Mouse (Mus musculus): ENCODE measurements around the gene Spef1. TPM values are rescaled to one million over a fixed set of nuclear protein-coding genes. Genes with fewer than 3 reads are reported as not detected.

Spef1 gene
- polyA plus RNA-seq, 1 experiment from 2014 or later: 3.6 TPM

DNA sequence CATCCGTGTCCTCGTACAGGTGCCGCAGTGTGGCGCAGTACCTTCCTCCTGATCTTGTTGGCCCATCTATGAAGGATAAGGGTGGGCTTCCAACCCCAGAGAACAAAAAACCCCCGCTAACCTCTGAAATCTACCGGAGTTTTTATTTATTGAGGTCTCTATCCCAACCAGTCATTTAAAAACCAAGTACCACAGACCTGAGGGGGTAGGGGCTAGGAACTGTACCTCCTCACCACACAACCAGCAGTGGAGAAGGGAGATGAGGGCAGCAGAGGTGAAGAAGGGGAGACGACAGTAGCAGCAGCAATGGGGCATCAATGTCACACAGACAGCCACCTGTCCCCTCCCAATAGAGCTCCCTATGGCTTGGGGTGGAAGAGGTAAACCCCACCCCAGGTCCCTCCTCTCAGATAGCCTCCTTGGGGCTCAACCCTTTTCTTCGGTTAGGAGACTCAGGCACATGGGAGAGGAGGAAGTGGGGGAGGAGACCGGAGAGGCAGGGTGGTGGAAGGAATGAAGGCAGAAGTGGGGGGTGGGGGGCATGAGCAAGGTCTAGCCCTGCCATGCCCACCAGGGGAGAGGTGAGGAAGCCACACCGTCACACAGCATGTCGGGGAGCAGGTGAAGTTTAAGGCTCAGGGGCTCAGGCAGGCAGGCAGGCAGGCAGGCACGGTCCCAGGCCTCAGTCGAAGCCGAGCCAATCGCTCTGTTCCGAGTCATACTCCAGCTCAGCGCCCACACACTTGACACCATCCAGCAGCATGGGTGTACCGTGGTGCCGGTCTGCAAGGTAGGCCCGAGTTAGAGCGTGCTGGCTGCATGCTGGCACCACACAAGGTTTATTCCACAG lies 40.7 kb downstream of the Spef1 start:
- H3K27ac ChIP-seq: no peak overlapping the region
- H3K36me3 ChIP-seq: peaks cover 89% of the 10 kb centered on the region
- ATAC-seq (replicated peaks; ENCODE audit: low FRiP score): no peak
- H3K9ac ChIP-seq: no peak overlapping the region
- H3K9me3 ChIP-seq (replicated peaks): no peaks in the 10 kb centered on the region
- no peaks in the 10 kb centered on the region for H3K27me3 ChIP-seq
- no peak overlapping the region for H3K4me2 ChIP-seq
- 81% methylated on average over 21 of the region's 21 CpGs for WGBS
- peaks cover 17% of the 10 kb centered on the region for H3K4me1 ChIP-seq
- no peak overlapping the region for H3K4me3 ChIP-seq (replicated peaks)

DNA sequence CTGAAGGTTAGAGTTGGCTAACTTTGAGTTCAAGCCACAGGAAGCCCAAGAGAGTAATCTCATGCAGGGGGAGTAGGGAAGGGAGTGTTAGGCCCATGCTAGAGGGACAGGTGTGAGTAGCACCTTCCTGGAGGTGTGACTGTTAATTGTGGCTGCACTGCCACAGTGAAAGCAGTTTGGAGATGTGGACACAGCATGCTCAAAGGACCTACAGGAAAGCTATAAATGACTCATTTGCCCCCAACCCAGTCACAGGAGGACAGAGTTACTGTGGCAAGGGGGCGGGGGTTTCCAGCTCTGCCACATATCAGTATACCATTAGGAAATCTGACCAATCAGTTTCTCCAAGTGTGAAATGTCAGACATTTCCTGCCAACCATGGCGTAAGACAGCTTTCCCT lies 41.5 kb downstream of the Spef1 start:
- Histone ChIP-seq H3K9me3 (replicated peaks) (no peaks in the 10 kb centered on the region), H3K27ac (no peak overlapping the region), H3K4me1 (peaks cover 25% of the 10 kb centered on the region), H3K9ac (no peak overlapping the region), H3K27me3 (no peaks in the 10 kb centered on the region), H3K4me3 (replicated peaks) (no peak overlapping the region), H3K4me2 (no peak overlapping the region), H3K36me3 (peaks cover 89% of the 10 kb centered on the region)
- 74% methylated on average over 2 of the region's 2 CpGs for WGBS
- ATAC-seq (replicated peaks; ENCODE audit: low FRiP score): no peak

DNA sequence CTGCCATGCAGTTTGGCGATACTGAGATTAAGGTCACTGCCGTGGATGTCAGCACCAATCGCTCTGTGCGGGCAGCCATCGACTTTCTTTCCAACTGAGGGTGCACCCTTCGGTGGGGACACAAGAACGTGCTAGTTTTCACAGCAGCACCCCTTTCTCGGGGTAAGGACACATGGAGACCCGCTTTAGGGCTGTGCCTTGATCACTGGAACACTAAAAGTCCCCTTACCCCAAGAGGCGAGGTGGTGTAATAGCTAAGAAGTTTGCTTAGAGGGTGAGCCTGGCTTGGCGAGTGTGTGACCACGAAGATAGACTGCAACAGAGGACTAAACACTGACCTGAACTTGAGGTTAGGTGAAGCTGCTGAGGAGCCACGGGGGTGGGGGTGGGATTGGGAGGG lies 42.0 kb downstream of the Spef1 start:
- Histone ChIP-seq H3K9me3 (replicated peaks) (no peaks in the 10 kb centered on the region), H3K27ac (0 out of 2 replicates have a peak overlapping the region, but pooled peaks have one; percentile 9), H3K27me3 (no peaks in the 10 kb centered on the region), H3K9ac (no peak overlapping the region), H3K4me3 (replicated peaks) (no peak overlapping the region), H3K4me2 (no peak overlapping the region), H3K36me3 (peaks cover 85% of the 10 kb centered on the region), H3K4me1 (peaks cover 26% of the 10 kb centered on the region)
- ATAC-seq (replicated peaks; ENCODE audit: low FRiP score): no peak
- 65% methylated on average over 13 of the region's 13 CpGs for WGBS

DNA sequence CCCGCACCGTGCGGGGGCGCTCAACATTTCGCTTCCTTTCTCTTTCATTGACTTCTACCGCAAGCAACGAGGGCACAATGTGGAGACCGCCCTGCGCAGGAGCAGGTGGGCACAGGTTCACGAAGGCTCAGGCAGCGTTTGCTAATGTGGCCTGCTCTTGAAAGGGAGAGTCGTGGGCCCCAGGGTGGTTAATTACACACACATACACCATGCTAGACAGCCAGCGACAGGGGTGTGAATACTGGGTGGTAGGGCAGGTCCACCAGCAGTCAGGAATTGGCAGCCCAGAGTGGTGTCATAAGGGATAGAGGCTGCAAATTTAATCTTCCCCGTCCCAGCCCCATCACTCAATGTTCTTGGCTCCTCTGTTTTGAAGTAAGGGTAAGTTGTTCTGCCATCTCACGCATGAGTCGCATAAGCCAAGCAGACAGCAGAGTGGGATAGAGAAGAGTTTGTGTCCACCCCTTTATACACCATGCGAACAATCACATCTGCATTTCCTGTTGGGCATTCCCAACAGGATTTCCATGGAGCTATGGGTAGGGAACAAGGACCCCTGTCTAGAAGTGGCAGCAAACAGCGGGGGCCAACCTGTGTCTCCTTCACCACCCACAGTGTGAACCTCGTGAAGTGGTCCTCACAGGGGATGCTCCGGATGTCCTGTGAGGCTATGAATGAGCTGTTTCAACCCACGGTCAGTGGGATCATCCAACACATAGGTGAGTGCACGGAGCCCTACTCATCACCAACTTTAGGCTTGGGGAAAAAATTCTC lies 43.9 kb downstream of the Spef1 start:
- Histone ChIP-seq H3K9ac (no peak overlapping the region), H3K4me2 (peak overlapping the region; percentile 24; the same call in 1 of the 2 replicates), H3K36me3 (peaks cover 87% of the 10 kb centered on the region), H3K27ac (no peak overlapping the region), H3K9me3 (replicated peaks) (no peaks in the 10 kb centered on the region), H3K4me3 (replicated peaks) (no peak overlapping the region), H3K27me3 (no peaks in the 10 kb centered on the region), H3K4me1 (peaks cover 33% of the 10 kb centered on the region)
- ATAC-seq (replicated peaks; ENCODE audit: low FRiP score): no peak
- WGBS: 73% methylated on average over 22 of the region's 22 CpGs

DNA sequence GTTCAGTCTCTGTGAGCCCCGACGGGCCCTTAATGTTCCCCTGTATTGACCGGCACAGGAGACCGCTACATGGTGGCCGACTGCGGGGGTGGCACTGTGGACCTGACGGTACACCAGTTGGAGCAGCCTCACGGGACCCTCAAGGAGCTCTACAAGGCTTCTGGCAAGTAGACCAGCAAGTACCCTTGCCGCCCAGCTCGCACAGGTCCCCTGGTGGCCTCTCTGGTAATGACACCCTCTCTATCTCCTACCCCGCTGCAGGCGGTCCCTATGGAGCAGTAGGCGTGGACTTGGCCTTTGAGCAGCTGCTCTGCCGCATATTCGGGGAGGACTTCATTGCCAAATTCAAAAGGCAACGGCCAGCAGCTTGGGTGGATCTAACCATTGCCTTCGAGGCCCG lies 44.5 kb downstream of the Spef1 start:
- Histone ChIP-seq H3K27me3 (no peaks in the 10 kb centered on the region), H3K9me3 (replicated peaks) (no peaks in the 10 kb centered on the region), H3K4me2 (peak overlapping the region; percentile 24; the same call in 1 of the 2 replicates), H3K27ac (0 out of 2 replicates have a peak overlapping the region, but pooled peaks have one; percentile 19), H3K4me1 (peaks cover 35% of the 10 kb centered on the region), H3K36me3 (peaks cover 87% of the 10 kb centered on the region), H3K4me3 (replicated peaks) (no peak overlapping the region), H3K9ac (no peak overlapping the region)
- 30% methylated on average over 18 of the region's 18 CpGs for WGBS
- peak; percentile 66 for ATAC-seq (replicated peaks; ENCODE audit: low FRiP score)

DNA sequence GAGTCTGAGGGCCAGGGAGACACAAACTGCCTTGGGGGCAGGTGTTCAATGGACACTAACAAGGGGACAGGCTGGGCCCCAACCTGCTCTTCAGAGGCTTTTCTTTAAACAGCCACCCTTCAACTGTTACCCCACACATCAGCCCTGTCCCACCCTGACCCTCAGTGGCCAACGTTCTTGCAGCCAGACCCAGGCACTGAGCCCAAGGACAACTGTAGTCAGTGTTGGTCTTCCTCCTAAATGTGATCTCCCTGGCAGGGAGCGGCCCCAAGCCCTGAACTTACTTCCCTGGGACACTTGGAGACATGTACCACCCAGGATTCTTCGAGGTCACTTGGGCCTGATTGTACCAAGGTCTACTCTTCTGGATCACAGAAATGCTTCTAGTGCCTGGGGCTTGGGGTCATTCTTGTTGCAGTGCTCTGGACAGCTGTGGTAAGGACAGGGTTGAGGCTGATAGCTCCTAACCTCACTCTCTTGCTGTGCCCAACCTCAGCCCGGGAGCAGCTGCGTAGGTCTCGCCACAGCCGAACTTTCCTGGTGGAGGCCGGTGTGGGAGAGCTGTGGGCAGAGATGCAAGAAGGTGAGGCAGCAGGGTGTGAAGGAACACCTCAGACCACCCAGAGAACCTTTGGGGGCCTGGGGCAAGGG lies 45.6 kb downstream of the Spef1 start:
- Histone ChIP-seq H3K4me2 (no peak overlapping the region), H3K27ac (peak overlapping the region; percentile 19; the same call in 1 of the 2 replicates), H3K4me1 (peaks cover 36% of the 10 kb centered on the region), H3K36me3 (peaks cover 87% of the 10 kb centered on the region), H3K27me3 (no peaks in the 10 kb centered on the region), H3K9ac (no peak overlapping the region), H3K4me3 (replicated peaks) (no peak overlapping the region), H3K9me3 (replicated peaks) (no peaks in the 10 kb centered on the region)
- 73% methylated on average over 8 of the region's 8 CpGs for WGBS
- ATAC-seq (replicated peaks; ENCODE audit: low FRiP score): no peak

DNA sequence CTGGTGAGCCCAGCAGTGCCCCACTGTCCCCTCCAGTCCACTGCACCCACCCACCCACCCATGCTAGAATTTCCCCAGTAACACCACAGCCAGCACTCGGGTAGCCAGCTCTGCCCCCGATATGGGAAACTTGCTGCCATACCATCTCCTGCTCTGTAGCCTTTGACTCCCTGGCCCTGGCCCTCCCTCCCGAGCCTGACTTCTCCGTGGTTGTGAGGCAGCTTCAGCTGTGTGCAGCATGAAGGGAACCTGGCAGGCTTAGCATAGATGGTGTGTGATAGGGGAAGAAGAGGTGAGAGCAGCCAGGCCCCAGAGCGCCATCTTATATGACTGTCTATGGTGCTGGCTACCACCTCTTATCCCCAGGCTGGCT lies 46.6 kb downstream of the Spef1 start:
- Histone ChIP-seq H3K27ac (peak overlapping the region; percentile 59; the same call in 1 of the 2 replicates), H3K27me3 (no peaks in the 10 kb centered on the region), H3K4me3 (replicated peaks) (no peak overlapping the region), H3K9me3 (replicated peaks) (no peaks in the 10 kb centered on the region), H3K36me3 (peaks cover 81% of the 10 kb centered on the region), H3K9ac (no peak overlapping the region), H3K4me1 (peaks cover 42% of the 10 kb centered on the region), H3K4me2 (no peak overlapping the region)
- WGBS: 64% methylated on average over 5 of the region's 5 CpGs
- no peak for ATAC-seq (replicated peaks; ENCODE audit: low FRiP score)

DNA sequence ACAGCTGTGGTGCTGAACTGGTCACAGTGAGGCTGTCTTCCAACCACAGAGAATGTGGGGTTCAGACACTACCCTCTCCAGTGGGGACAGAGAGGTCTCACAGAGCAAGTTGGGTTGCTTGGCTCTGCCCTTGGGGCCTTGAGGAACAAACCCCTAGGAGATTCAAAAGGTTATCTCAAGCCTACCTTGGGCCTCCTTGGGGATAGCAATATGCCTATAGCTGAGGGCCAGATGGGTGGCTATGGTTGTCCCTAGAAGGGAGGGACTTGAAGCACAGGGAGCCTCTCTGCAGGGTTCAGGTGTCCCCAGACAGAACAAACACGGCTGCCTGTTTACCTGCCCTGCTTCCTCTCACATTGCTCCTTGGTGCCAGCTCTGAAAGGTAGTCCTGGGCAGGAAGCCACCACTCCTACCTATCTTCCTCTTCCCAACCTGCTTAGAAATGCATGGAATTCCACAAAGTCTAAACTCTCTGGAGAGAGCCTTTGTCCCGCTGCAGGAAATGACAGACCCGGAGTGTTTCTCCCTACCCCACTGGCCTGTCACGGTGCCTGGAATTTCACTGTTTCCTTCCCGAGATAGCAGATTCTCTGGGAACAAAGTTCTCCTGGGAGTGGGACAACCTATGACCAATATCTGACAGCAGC lies 47.1 kb downstream of the Spef1 start:
- WGBS: 37% methylated on average over 5 of the region's 5 CpGs
- no peaks in the 10 kb centered on the region for H3K9me3 ChIP-seq (replicated peaks)
- H3K9ac ChIP-seq: no peak overlapping the region
- H3K27ac ChIP-seq: peak overlapping the region; percentile 59; the same call in 1 of the 2 replicates
- no peak overlapping the region for H3K4me3 ChIP-seq (replicated peaks)
- ATAC-seq (replicated peaks; ENCODE audit: low FRiP score): no peak
- no peaks in the 10 kb centered on the region for H3K27me3 ChIP-seq
- H3K4me1 ChIP-seq: peaks cover 47% of the 10 kb centered on the region
- no peak overlapping the region for H3K4me2 ChIP-seq
- H3K36me3 ChIP-seq: peaks cover 77% of the 10 kb centered on the region

DNA sequence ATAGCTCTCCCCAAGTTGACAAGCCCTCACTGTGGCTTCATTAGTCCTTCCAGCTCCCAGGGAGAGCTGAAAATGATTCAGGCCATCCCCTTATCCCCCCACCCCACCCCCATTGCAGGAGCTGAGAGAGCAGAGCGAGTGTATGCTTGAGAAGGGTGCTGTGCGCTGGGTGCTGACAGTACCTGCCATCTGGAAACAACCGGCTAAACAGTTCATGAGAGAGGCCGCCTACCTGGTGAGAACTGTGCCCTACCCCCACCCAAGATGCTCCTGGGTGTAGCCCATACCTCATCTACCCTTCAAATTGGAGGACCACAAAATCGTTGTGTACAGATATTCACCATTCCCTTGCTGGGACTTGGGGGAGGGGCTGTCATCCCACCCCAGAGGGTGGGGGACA lies 47.8 kb downstream of the Spef1 start:
- Histone ChIP-seq H3K4me2 (no peak overlapping the region), H3K27me3 (no peaks in the 10 kb centered on the region), H3K27ac (0 out of 2 replicates have a peak overlapping the region, but pooled peaks have one; percentile 59), H3K4me3 (replicated peaks) (no peak overlapping the region), H3K4me1 (peaks cover 51% of the 10 kb centered on the region), H3K36me3 (peaks cover 77% of the 10 kb centered on the region), H3K9ac (no peak overlapping the region), H3K9me3 (replicated peaks) (no peaks in the 10 kb centered on the region)
- ATAC-seq (replicated peaks; ENCODE audit: low FRiP score): no peak
- WGBS: 91% methylated on average over 5 of the region's 5 CpGs

DNA sequence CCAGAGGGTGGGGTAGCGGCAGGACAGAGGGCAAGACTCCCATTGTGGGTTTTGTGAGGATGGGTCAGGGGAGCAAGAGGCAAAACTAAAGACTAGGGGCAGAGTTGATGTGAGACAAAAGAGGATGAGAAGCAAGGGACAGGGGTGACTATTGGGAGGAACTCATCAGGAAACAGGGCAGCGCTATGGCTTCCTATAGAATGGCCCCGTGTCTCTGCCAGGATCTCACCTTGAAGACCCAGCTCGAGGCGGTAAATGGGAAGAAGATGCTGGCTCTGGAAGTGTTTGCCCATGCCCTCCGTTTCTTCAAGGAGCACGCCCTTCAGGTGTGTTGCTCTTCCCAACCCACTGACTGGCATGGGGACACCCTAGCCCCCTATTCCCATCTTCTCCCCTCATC lies 48.3 kb downstream of the Spef1 start:
- ATAC-seq (replicated peaks; ENCODE audit: low FRiP score): no peak
- WGBS: 94% methylated on average over 7 of the region's 7 CpGs
- peaks cover 79% of the 10 kb centered on the region for H3K36me3 ChIP-seq

DNA sequence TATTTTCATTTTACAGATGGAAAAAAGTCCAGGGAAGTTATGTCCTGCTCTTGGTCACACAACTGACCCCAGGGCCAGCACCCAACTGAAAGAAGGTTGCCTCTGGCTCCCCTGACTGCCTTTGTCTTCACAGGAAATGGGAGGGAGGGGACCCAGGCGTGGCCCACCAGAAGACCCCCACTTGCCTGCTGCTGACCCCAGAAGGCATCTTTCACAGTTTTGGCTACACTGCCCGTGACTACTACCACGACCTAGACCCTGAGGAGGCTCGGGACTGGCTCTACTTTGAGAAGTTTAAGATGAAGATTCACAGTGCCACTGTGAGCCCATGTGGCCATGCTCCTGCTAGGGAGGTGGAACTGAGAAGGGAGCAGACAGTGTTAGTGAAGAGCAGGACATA lies 48.8 kb downstream of the Spef1 start:
- Histone ChIP-seq H3K36me3 (peaks cover 79% of the 10 kb centered on the region), H3K4me3 (replicated peaks) (no peak overlapping the region), H3K9ac (no peak overlapping the region), H3K27me3 (no peaks in the 10 kb centered on the region), H3K4me2 (no peak overlapping the region), H3K9me3 (replicated peaks) (no peaks in the 10 kb centered on the region), H3K27ac (no peak overlapping the region), H3K4me1 (peaks cover 51% of the 10 kb centered on the region)
- 82% methylated on average over 4 of the region's 4 CpGs for WGBS
- ATAC-seq (replicated peaks; ENCODE audit: low FRiP score): no peak

More for the DNA sequence above, 48.3 kb downstream of the Spef1 start:
- Histone ChIP-seq H3K9ac (no peak overlapping the region), H3K4me1 (peaks cover 51% of the 10 kb centered on the region), H3K4me2 (no peak overlapping the region), H3K27me3 (no peaks in the 10 kb centered on the region), H3K27ac (no peak overlapping the region), H3K9me3 (replicated peaks) (no peaks in the 10 kb centered on the region), H3K4me3 (replicated peaks) (no peak overlapping the region)

All from kidney, embryonic 15.5 days (tissue).